Mouse (Mus musculus): ENCODE measurements around the gene Atp5l.
A peak's percentile ranks its signal among the peaks of the same experiment; 100 is the strongest.

Gene Atp5l

GRCm38 (mm10) chr9:44892664-44893063 is 27.9 kb downstream of the Atp5l start:
- DNase-seq (ENCODE audit: low read depth): no peak

GRCm38 (mm10) chr9:44891210-44891609 is 29.3 kb downstream of the Atp5l start:
- no peak for DNase-seq (ENCODE audit: low read depth)

- no peak for DNase-seq (ENCODE audit: low read depth)
Observed at GRCm38 (mm10) chr9:44890122-44890521, 30.4 kb downstream of the Atp5l start.

GRCm38 (mm10) chr9:44888114-44888624 is 32.4 kb downstream of the Atp5l start:
- DNase-seq (ENCODE audit: low read depth): no peak

- DNase-seq (ENCODE audit: low read depth): peak; percentile 72
Observed at GRCm38 (mm10) chr9:44882981-44883569, 37.5 kb downstream of the Atp5l start.

- peak; percentile 84 for DNase-seq (ENCODE audit: low read depth)
Observed at GRCm38 (mm10) chr9:44882436-44882980, 38.0 kb downstream of the Atp5l start.

- DNase-seq (ENCODE audit: low read depth): peak; percentile 75
Observed at GRCm38 (mm10) chr9:44881941-44882435, 38.6 kb downstream of the Atp5l start.

GRCm38 (mm10) chr9:44881221-44881871 is 39.2 kb downstream of the Atp5l start, which contains the start of gene Kmt2a:
Kmt2a (minus strand) TSS chr9:44881296.
- DNase-seq (ENCODE audit: low read depth): peak; percentile 96

- DNase-seq (ENCODE audit: low read depth): no peak
Observed at GRCm38 (mm10) chr9:44880309-44881081, 40.0 kb downstream of the Atp5l start.

GRCm38 (mm10) chr9:44879694-44880271 is 40.8 kb downstream of the Atp5l start:
- DNase-seq (ENCODE audit: low read depth): peak; percentile 60

GRCm38 (mm10) chr9:44878776-44879500 is 41.6 kb downstream of the Atp5l start:
- DNase-seq (ENCODE audit: low read depth): peak; percentile 86

- no peak for DNase-seq (ENCODE audit: low read depth)
Observed at GRCm38 (mm10) chr9:44877686-44878085, 42.9 kb downstream of the Atp5l start.

- no peak for DNase-seq (ENCODE audit: low read depth)
Observed at GRCm38 (mm10) chr9:44875476-44875875, 45.1 kb downstream of the Atp5l start.

- no peak for DNase-seq (ENCODE audit: low read depth)
Observed at GRCm38 (mm10) chr9:44874198-44874597, 46.3 kb downstream of the Atp5l start.

GRCm38 (mm10) chr9:44873665-44874064 is 46.9 kb downstream of the Atp5l start:
- DNase-seq (ENCODE audit: low read depth): peak; percentile 84

GRCm38 (mm10) chr9:44868336-44869094 is 52.0 kb downstream of the Atp5l start:
- DNase-seq (ENCODE audit: low read depth): peak; percentile 76

GRCm38 (mm10) chr9:44867664-44868063 is 52.9 kb downstream of the Atp5l start:
- DNase-seq (ENCODE audit: low read depth): no peak

- no peak for DNase-seq (ENCODE audit: low read depth)
Observed at GRCm38 (mm10) chr9:44866501-44867240, 53.9 kb downstream of the Atp5l start.

All from induced T-regulatory cell, adult 2 months (primary cell).